Mouse (Mus musculus): Measurements from ENCODE around the gene Mpped1.

- TF ChIP-seq POLR2A (IDR thresholded peaks at IDR 0.05; ENCODE audit: low read depth, low read length) (no peak), CTCF (conservative IDR thresholded peaks at IDR 0.05; ENCODE audit: insufficient read depth, insufficient read length, low read depth, low read length) (no peak)
These were observed 19.7 kb downstream of the Mpped1 start for GRCm38 (mm10) chr15:83798964-83799363.

Data from kidney, adult 2 months (tissue).